Mouse (Mus musculus): Measurements from ENCODE around the gene Arl4c. TPM values are rescaled to one million over a fixed set of nuclear protein-coding genes. Genes with fewer than 3 reads are reported as not detected.

Arl4c gene
- total and polyA plus RNA-seq, 3 experiments: not detected

DNA sequence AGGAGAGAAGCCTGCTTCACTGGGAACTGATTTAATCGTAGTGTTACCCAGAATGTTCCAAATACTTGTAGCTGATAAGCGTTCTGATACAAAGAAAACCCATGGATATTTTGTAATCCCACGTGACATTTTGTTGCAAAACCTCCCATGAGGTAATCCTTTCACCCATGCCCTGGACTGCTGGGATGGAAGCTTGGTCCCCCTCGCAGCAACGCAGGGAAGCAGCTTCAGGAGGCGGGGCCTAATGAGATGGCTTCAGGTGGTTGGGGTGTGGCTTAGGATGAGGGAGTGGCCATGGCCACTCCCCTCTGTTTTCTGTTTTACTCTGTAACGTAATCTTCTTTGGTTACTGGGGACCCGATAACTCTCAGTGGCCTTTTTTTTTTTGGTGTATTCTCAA lies 47.1 kb upstream of the Arl4c start:
- Histone ChIP-seq H3K27me3 (ENCODE audit: control insufficient read depth in 1 of 2, insufficient read depth in 2 of 2, low read length in 2 of 2) (no peaks in the 10 kb centered on the region), H3K9me3 (replicated peaks; ENCODE audit: insufficient read depth, low read length) (no peaks in the 10 kb centered on the region)
- no peak for DNase-seq (ENCODE audit: low read depth, low spot score)

GRCm38 (mm10) chr1:88745256-88745655 lies 43.2 kb upstream of the Arl4c start:
- Histone ChIP-seq H3K36me3 (ENCODE audit: control insufficient read depth in 1 of 2, insufficient read depth in 2 of 2, low read length in 2 of 2) (no peaks in the 10 kb centered on the region), H3K4me1 (ENCODE audit: control insufficient read depth in 1 of 2, insufficient read depth in 2 of 2, low read length in 2 of 2) (no peaks in the 10 kb centered on the region), H3K79me2 (ENCODE audit: control insufficient read depth, insufficient read depth, low read length, poor library complexity) (no peaks in the 10 kb centered on the region), H3K27ac (ENCODE audit: control insufficient read depth, low read depth, low read length) (no peak overlapping the region), H3K9ac (ENCODE audit: control insufficient read depth, low read depth, low read length, poor library complexity, severe bottlenecking) (no peak overlapping the region), H3K27me3 (ENCODE audit: control insufficient read depth in 1 of 2, insufficient read depth in 2 of 2, low read length in 2 of 2) (no peaks in the 10 kb centered on the region), H3K9me3 (replicated peaks; ENCODE audit: insufficient read depth, low read length) (no peaks in the 10 kb centered on the region), H3K4me3 (ENCODE audit: control insufficient read depth in 1 of 2, insufficient read depth in 1 of 2, low read depth in 2 of 2, low read length in 2 of 2) (no peak overlapping the region)
- TF ChIP-seq USF1 (IDR thresholded peaks at IDR 0.05; ENCODE audit: low read depth, low read length) (no peak), BHLHE40 (IDR thresholded peaks at IDR 0.05; ENCODE audit: borderline replicate concordance, low read depth, low read length) (no peak)
- DNase-seq (ENCODE audit: low read depth, low spot score): peak; percentile 3

More for the DNA sequence above, 47.1 kb upstream of the Arl4c start:
- H3K27ac ChIP-seq (ENCODE audit: control insufficient read depth, low read depth, low read length): no peak overlapping the region
- H3K79me2 ChIP-seq (ENCODE audit: control insufficient read depth, insufficient read depth, low read length, poor library complexity): no peaks in the 10 kb centered on the region
- no peaks in the 10 kb centered on the region for H3K36me3 ChIP-seq (ENCODE audit: control insufficient read depth in 1 of 2, insufficient read depth in 2 of 2, low read length in 2 of 2)
- H3K4me1 ChIP-seq (ENCODE audit: control insufficient read depth in 1 of 2, insufficient read depth in 2 of 2, low read length in 2 of 2): no peaks in the 10 kb centered on the region
- no peak overlapping the region for H3K4me3 ChIP-seq (ENCODE audit: control insufficient read depth in 1 of 2, insufficient read depth in 1 of 2, low read depth in 2 of 2, low read length in 2 of 2)
- TF ChIP-seq MYB (IDR thresholded peaks at IDR 0.05; ENCODE audit: low read depth, low read length) (no peak), POLR2AphosphoS5 (IDR thresholded peaks at IDR 0.05; ENCODE audit: borderline replicate concordance, low read depth, low read length) (no peak), TBP (IDR thresholded peaks at IDR 0.05; ENCODE audit: low read depth, low read length) (no peak), CTCF (IDR thresholded peaks at IDR 0.05 in 2 of 3, conservative IDR thresholded peaks at IDR 0.05 in 1 of 3; ENCODE audit: control insufficient read depth in 1 of 3, insufficient read depth in 1 of 3, low read depth in 2 of 3, low read length in 3 of 3, poor library complexity in 1 of 3, severe bottlenecking in 1 of 3) (no peak), KAT2A (conservative IDR thresholded peaks at IDR 0.05; ENCODE audit: low read depth, low read length) (no peak), MAX (IDR thresholded peaks at IDR 0.05; ENCODE audit: low read length) (no peak), SMC3 (IDR thresholded peaks at IDR 0.05; ENCODE audit: low read depth, low read length) (no peak), GATA1 (IDR thresholded peaks at IDR 0.05; ENCODE audit: low read depth, low read length) (no peak), ETS1 (IDR thresholded peaks at IDR 0.05; ENCODE audit: low read depth, low read length) (no peak), EP300 (IDR thresholded peaks at IDR 0.05; ENCODE audit: low read depth in 1 of 2, low read length in 2 of 2) (no peak), CHD2 (IDR thresholded peaks at IDR 0.05; ENCODE audit: low read length) (no peak), UBTF (IDR thresholded peaks at IDR 0.05; ENCODE audit: borderline replicate concordance, insufficient read depth, low read depth, low read length) (no peak), MEF2A (IDR thresholded peaks at IDR 0.05; ENCODE audit: extremely low read depth, insufficient replicate concordance, low read depth, low read length, poor library complexity, severe bottlenecking) (no peak), RAD21 (IDR thresholded peaks at IDR 0.05; ENCODE audit: low read depth, low read length) (no peak), ZC3H11A (IDR thresholded peaks at IDR 0.05; ENCODE audit: low read depth, low read length) (no peak)
- no peak overlapping the region for H3K9ac ChIP-seq (ENCODE audit: control insufficient read depth, low read depth, low read length, poor library complexity, severe bottlenecking)

Measured in MEL (cell line).